Mouse (Mus musculus) testis, adult 2 months (tissue): ENCODE data around the gene Pcsk2.

ENCODE experiments used
- CTCF ChIP-seq: fragments of 200-500 bp; IDR thresholded peaks from 2 replicates; pipeline ENCODE4 v1.5.1; 2012; ENCODE audit warnings: low read depth, mild to moderate bottlenecking, inconsistent platforms, low read length, moderate library complexity; ENCODE audit not compliant: control insufficient read depth, insufficient read depth, insufficient replicate concordance
- POLR2A ChIP-seq: fragments of 200-500 bp; IDR thresholded peaks from 2 replicates; pipeline ENCODE4 v1.6.1; 2012; ENCODE audit warnings: low read depth, mild to moderate bottlenecking, inconsistent platforms, low read length, moderate library complexity; ENCODE audit not compliant: control insufficient read depth

DNA sequence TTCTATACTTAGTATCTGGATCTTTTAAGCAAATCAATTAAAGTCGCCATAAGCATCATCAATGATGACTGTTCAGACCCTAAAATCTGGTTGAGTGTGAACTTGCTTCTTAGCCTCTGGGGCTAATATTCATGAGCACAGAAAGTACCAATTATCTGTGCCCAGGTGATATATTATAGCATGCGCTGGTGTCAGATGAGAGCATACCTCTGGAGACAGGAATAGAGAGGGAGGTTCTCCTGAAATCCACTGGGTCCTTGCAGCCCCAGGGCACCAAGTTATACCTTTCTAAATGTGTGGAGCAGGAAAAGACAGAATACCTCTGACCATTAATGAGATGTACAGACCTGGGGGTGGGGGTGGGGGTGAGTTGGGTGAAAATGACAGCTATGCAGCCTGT, 234.4 kb downstream of the Pcsk2 start:
- TF ChIP-seq CTCF, result no peak
- no peak for TF ChIP-seq POLR2A
